Mouse (Mus musculus) frontal cortex, adult (tissue): ENCODE measurements around the gene Gm21028.
"Not testable (repeated sequence)": the region's sequence is repeated elsewhere in the genome, so short reads cannot be mapped to it uniquely, and the experiment has no call there.

Source experiments
- ATAC-seq: cut with Nextera tagmentation; 2 replicates; pipeline ENCODE4 v1.9.2; 2017; ENCODE audit warnings: mild to moderate bottlenecking, moderate library complexity, mixed read lengths; ENCODE audit not compliant: low TSS enrichment

The Gm21028 gene

DNA sequence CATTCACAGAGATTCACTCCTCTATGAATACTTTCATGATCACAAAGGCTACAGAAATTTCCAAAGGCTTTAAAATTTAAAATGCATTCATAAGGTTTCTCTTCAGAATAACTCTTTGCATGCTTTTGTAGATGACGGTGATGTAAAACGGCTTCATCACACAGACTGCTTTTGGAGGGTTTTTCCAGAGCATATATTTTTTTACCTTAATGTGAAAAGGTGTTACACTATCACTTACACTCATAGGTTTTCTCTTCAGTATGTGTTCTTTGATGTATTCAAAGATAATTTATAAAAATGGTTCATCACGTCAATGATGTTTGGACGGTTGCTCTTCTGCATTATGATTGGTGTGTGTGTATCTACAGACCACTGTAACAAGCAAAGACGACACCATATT, at the start of gene Gm21028:
Gene Gm21028 (minus strand): TSS at position 101 of the 400 bp plus-strand sequence.
- no peak for ATAC-seq

DNA sequence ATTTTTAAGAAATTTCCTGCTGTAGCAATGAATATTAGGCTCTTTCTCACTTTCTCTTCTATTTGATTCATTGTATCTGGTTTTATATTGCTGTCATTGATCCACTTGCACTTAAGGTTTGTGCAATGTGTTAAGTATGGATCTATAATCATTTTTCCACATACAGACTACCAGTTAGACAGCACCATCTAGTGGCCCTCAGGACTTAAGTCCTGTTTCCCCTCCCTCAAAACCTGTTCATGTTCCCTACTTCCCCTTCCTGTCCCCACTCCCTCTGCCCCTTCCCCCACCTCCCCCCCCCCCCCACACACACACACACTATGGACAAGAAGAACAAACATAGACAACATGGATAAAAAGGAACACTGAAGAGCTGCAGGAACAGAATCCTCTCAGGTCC, 17.3 kb upstream of the Gm21028 start:
- not testable (repeated sequence) for ATAC-seq

DNA sequence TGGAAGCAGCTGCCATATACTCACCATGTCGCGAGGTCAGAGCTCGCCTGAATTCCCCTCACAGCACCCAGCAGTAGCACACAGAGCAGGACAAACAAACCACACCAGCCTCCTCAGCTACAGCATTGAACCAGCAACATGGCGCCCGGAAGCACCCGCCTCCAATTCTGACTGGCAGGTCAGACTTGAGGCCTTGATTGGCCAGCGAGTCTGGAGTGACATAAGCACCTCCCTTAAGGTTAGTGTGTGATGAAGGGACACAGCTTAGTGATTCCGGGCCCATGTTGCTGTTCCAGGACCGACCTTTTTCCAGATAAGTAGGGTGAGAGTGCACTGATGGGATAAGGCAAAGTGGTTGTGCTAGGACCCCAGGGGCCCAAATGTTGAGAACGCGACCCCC, 14.0 kb upstream of the Gm21028 start, which contains the start of gene Zfp977:
Gene Zfp977 (minus strand): TSS at position 135 of the 400 bp plus-strand sequence.
- not testable (repeated sequence) for ATAC-seq

DNA sequence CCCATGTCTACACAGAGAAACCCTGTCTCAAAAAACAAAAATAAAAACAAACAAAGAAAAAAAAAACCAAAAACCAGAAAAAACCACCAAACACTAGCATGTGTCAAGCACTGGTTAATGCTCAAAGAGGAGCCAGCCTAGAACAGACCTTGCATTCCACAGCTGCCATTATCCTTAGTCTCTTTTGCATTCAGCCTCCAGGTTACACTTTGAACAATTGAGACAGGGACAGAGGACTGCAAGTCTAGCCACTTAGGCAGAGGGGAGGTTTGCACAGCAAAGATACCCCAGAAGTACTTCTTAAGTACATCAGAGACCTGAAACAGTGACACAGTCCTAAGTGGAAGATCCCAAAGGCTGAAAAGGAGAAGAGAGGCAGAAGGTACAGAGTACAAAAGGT, 12.9 kb upstream of the Gm21028 start:
- ATAC-seq = not testable (repeated sequence)

DNA sequence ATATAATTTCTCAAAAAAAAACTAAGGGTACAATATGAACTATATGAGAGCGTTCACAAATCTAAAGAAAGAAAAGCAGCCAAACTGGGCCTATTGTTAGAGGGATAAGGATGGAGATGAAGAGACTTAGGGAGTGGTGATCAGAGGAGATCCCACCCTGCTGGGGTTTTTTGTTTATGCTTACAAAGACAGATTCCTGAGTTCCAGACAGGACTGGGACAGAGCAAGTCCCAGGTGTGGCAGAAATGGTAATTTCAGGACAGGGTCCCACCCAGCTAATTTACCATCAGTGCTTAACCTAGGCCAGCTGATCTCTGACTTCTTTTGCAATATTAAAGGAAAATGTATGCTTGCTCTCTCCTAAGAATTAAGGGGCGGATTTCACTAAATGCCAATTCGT, 26.6 kb downstream of the Gm21028 start:
- no peak for ATAC-seq
